Mouse (Mus musculus) megakaryocyte, embryonic 14.5 days (primary cell): ENCODE results near the gene Zfp597. TPM values are rescaled to one million over a fixed set of nuclear protein-coding genes. Genes with fewer than 3 reads are reported as not detected.

Experiments
- H3K27me3 ChIP-seq: replicated peaks from 2 replicates; pipeline ENCODE3; 2012; ENCODE audit warnings: inconsistent platforms
- H3K36me3 ChIP-seq: replicated peaks from 2 replicates; pipeline ENCODE3; 2012; ENCODE audit warnings: low read length, inconsistent platforms, mixed read lengths
- H3K4me1 ChIP-seq: 2 replicates; pipeline ENCODE4 v1.6.1; 2012; ENCODE audit warnings: inconsistent platforms
- H3K4me3 ChIP-seq: replicated peaks from 2 replicates; pipeline ENCODE3; 2012; ENCODE audit warnings: moderate library complexity, mild to moderate bottlenecking, inconsistent platforms
- H3K9me3 ChIP-seq: 2 replicates; pipeline ENCODE4 v1.6.1; 2012; ENCODE audit warnings: inconsistent platforms
- FLI1 ChIP-seq: IDR thresholded peaks from 2 replicates; pipeline ENCODE4 v1.6.1; 2012; ENCODE audit warnings: low read length, inconsistent platforms, mixed read lengths
- GATA1 ChIP-seq: IDR thresholded peaks from 3 replicates; pipeline ENCODE4 v1.6.1; 2012; ENCODE audit warnings: mixed read lengths, low read length, inconsistent platforms, borderline replicate concordance
- polyA plus RNA-seq: library from polyadenylated mRNA; stranded (reverse); fragments of >175 nt; gene quantifications from 2 replicates; pipeline ENCODE4 v1.2.3, GENCODE M21; 2012; ENCODE audit warnings: low replicate concordance; ENCODE audit not compliant: insufficient read depth

The Zfp597 gene
- polyA plus RNA-seq, 1 experiment = 0.77 TPM

DNA sequence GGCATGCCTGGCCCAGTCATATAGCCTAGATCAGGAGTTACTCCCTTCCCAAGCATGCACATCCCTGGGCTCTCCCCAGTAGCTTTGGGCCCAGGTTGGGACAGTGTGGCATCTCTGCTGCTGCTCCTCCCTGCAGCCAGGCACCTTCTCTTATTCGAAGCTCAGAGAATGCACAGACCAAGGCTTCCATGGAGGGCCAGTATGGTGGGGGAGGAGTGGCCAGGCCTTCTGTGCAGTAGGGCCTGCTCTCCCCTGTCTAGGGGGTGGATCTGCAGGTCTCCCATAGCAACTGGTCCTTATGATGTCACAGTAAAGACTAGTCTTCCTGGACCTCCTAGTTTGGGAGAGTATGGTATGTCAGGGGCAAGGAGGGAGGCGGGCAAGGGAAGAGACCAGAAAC, 23.1 kb upstream of the Zfp597 start:
- H3K9me3 ChIP-seq = no peaks in the 10 kb centered on the region
- H3K27me3 ChIP-seq = no peaks in the 10 kb centered on the region
- H3K36me3 ChIP-seq = peaks cover 68% of the 10 kb centered on the region
- peaks cover 33% of the 10 kb centered on the region for H3K4me1 ChIP-seq
- no peak for TF ChIP-seq GATA1
- no peak for TF ChIP-seq FLI1
- peak overlapping the region; percentile 35 for H3K4me3 ChIP-seq

DNA sequence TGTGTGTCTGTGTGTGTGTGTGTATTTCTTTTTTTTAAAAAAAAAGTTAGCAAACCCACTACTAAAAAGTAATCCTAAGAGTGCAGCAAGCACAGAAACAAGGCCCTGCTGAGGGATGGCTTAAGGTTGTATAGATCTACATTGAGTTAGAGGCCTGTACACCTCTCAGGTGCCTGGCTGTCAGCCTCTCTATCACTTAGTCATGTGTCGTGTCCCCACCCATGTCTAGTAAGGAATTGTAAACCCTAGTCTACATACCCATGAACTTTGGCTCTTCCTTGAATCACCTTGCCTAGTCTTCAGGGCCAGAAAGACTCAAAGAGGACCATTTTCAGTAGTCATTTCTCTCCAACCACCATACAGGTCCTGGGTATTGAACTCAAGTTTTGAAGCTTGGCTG, 12.2 kb upstream of the Zfp597 start:
- TF ChIP-seq GATA1 = no peak
- no peak for TF ChIP-seq FLI1
- no peaks in the 10 kb centered on the region for H3K27me3 ChIP-seq
- no peak overlapping the region for H3K4me3 ChIP-seq
- peaks cover 88% of the 10 kb centered on the region for H3K36me3 ChIP-seq
- peaks cover 75% of the 10 kb centered on the region for H3K4me1 ChIP-seq
- H3K9me3 ChIP-seq = no peaks in the 10 kb centered on the region

- Histone ChIP-seq H3K36me3 (peaks cover 88% of the 10 kb centered on the region), H3K27me3 (no peaks in the 10 kb centered on the region), H3K4me3 (no peak overlapping the region), H3K9me3 (no peaks in the 10 kb centered on the region), H3K4me1 (peaks cover 80% of the 10 kb centered on the region)
- TF ChIP-seq GATA1 (no peak), FLI1 (no peak)
These were observed 11.7 kb upstream of the Zfp597 start for GRCm38 (mm10) chr16:3896046-3896445.

GRCm38 (mm10) chr16:3895173-3895792, 10.9 kb upstream of the Zfp597 start:
- peaks cover 84% of the 10 kb centered on the region for H3K36me3 ChIP-seq

DNA sequence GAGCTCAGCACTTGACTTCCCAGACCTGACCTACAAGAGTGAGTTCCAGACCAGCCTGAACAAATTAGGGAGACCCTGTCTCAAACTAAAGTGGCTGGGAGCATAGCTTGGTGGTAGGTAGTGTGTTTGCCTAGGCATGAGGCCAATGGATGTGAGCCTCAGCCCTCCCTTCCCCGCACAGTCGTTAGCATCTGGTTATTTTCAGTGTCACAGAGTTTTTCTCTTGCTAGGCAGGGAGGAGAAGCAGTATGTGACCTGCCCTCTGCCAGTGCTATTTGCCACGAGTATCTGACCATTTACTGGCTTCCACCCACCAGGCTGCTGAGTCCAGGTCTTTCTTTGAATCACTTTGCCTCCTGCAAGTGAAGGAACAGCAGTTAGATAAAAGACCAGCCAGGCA, 9.4 kb upstream of the Zfp597 start:
- TF ChIP-seq GATA1 (no peak), FLI1 (no peak)
- Histone ChIP-seq H3K36me3 (peaks cover 73% of the 10 kb centered on the region), H3K4me1 (peaks cover 89% of the 10 kb centered on the region), H3K9me3 (no peaks in the 10 kb centered on the region), H3K4me3 (peak overlapping the region; percentile 82), H3K27me3 (no peaks in the 10 kb centered on the region)

More at GRCm38 (mm10) chr16:3895173-3895792, 10.9 kb upstream of the Zfp597 start:
- no peak for TF ChIP-seq FLI1
- TF ChIP-seq GATA1 = no peak
- Histone ChIP-seq H3K9me3 (no peaks in the 10 kb centered on the region), H3K27me3 (no peaks in the 10 kb centered on the region), H3K4me3 (peak overlapping the region; percentile 87), H3K4me1 (peaks cover 87% of the 10 kb centered on the region)

DNA sequence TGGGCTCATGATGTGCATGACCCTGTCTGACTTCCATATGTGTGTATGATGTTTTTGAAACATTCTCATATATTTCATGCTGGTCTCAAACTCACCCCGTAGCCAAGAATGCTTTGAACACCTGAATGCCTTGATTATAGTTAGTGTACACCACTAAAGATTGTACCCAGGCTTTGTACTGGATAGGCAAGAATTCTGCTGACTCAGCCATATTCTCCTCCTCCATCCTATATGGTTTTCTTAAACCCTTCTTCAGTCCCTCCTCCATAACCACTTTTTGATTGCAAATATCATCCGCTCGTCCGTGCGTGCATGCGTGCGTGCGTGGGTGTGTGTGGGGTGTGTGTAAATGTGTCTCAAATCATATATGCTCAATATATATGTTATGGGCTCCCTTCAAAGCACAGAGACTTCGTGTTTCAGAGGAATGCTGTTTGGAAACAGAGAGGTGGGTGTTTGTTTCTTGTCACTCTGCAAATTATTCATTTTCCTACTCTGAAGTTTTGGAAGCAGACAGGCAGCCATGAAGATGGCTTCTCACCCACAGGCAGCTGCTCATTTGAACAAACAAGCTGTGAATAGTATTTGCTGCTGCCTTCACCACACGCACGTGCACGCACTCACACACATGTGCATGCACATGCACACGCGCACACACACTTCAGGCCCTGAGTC, 7.4 kb upstream of the Zfp597 start:
- Histone ChIP-seq H3K36me3 (peaks cover 70% of the 10 kb centered on the region), H3K4me3 (peak overlapping the region; percentile 69), H3K27me3 (no peaks in the 10 kb centered on the region), H3K9me3 (no peaks in the 10 kb centered on the region), H3K4me1 (peaks cover 86% of the 10 kb centered on the region)
- TF ChIP-seq GATA1 (no peak), FLI1 (no peak)

DNA sequence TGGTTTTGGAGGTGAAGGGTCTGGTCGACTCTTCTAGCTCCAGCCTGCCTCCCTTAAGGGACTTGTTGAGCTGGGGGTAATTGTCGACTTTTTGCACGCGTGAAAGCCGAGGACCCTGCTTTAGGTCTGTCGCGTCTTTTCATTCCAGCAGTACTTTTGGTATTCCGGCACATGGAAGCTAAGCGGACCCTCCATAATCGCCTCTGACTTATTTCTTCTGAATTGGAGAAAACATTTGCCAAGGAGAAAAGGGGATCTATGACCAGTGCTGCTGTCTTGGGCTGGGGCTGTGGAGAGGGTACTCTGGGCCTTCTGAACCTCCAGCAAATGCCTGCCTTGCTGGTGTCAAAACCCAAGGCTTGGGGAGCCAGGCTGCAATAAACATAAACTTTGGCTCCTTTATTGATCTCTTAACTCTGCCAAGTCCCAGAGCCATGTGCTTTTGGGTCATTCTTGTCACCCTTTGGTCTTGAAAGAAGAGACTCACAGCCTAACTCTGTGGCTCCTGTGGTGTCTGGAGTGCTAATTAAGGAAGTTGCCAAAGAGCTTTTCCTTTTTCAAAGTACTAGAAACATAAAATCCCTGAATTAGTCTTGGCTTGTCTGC, 807 bp upstream of the Zfp597 start:
- Histone ChIP-seq H3K36me3 (peaks cover 42% of the 10 kb centered on the region), H3K9me3 (no peaks in the 10 kb centered on the region), H3K4me3 (peak overlapping the region; percentile 94), H3K27me3 (no peaks in the 10 kb centered on the region), H3K4me1 (peaks cover 68% of the 10 kb centered on the region)
- TF ChIP-seq FLI1 = no peak
- TF ChIP-seq GATA1 = no peak

DNA sequence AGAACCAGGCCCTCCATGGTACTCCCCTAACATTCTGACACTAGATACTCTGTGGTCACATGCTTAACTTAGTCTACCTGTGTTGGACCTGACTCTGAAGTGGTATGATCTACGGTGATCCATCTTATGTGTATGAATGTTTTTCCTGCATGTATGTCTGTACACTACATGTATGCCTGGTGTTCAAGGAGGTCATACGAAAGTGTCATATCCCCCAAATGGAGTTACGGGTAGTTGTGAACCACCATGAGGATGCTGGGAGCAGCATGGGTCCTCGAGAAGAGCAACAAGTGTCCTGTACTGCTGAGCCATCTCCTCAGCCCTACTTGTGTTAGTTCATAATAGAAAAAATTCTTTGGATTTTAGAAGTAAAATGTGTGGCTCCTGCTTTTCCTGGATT, 8.0 kb downstream of the Zfp597 start:
- TF ChIP-seq GATA1 = no peak
- TF ChIP-seq FLI1 = no peak

GRCm38 (mm10) chr16:3872216-3873047, 11.9 kb downstream of the Zfp597 start, which contains the start of gene Naa60:
Naa60 (plus strand) TSS chr16:3872375.
- Histone ChIP-seq H3K4me3 (peak within 1 kb of the TSS; percentile 97), H3K36me3 (peaks cover 48% of the 10 kb centered on the region), H3K27me3 (no peaks in the 10 kb centered on the region), H3K4me1 (peaks cover 61% of the 10 kb centered on the region), H3K9me3 (no peaks in the 10 kb centered on the region)
- no peak for TF ChIP-seq GATA1
- peak; percentile 46; the same call in 1 of the 2 replicates for TF ChIP-seq FLI1

More for the DNA sequence above, 8.0 kb downstream of the Zfp597 start:
- Histone ChIP-seq H3K27me3 (no peaks in the 10 kb centered on the region), H3K4me1 (peaks cover 50% of the 10 kb centered on the region), H3K36me3 (peaks cover 57% of the 10 kb centered on the region), H3K9me3 (no peaks in the 10 kb centered on the region), H3K4me3 (no peak overlapping the region)
